Mouse (Mus musculus) thymus, adult 2 months (tissue): ENCODE results near the gene Endog.

Experiments used
- CTCF ChIP-seq: fragments of 200-500 bp; IDR thresholded peaks from 2 replicates; pipeline ENCODE4 v1.5.1; 2012; ENCODE audit warnings: mild to moderate bottlenecking, control low read depth, low read length, moderate library complexity, borderline replicate concordance; ENCODE audit not compliant: control insufficient read depth, poor library complexity, insufficient read depth; ENCODE audit errors: extremely low read depth
- POLR2A ChIP-seq: fragments of 200-500 bp; IDR thresholded peaks from 2 replicates; pipeline ENCODE4 v1.6.1; 2012; ENCODE audit warnings: mild to moderate bottlenecking, low read length, control low read depth, moderate library complexity; ENCODE audit not compliant: control insufficient read depth, poor library complexity, insufficient read depth; ENCODE audit errors: extremely low read depth

GRCm38 (mm10) chr2:30212951-30213350 lies 41.7 kb downstream of the Endog start:
- TF ChIP-seq POLR2A, result no peak
- TF ChIP-seq CTCF, result no peak
